Mouse (Mus musculus) liver, embryonic 13.5 days (tissue): ENCODE results near the gene Slc12a8. TPM values are rescaled to one million over a fixed set of nuclear protein-coding genes. Genes with fewer than 3 reads are reported as not detected.

ENCODE experiments used
- ATAC-seq: fragments of 200-750 bp; cut with Nextera tagmentation; 2 replicates; pipeline ENCODE4 v1.8.0; 2017; ENCODE audit warnings: low read depth, mild to moderate bottlenecking, moderate number of reproducible peaks, moderate library complexity
- DNase-seq: peaks from one replicate; pipeline ENCODE4 v3.0.0; 2022
- H3K27ac ChIP-seq: fragments of 300-500 bp; sonication (generic); 2 replicates; pipeline ENCODE4 v1.5.1; 2015; ENCODE audit warnings: moderate library complexity, mild to moderate bottlenecking, inconsistent platforms
- H3K27me3 ChIP-seq: fragments of 300-500 bp; sonication (generic); 2 replicates; pipeline ENCODE4 v1.6.1; 2015; ENCODE audit warnings: mild to moderate bottlenecking, inconsistent platforms
- H3K36me3 ChIP-seq: fragments of 300-500 bp; sonication (generic); 2 replicates; pipeline ENCODE4 v1.6.1; 2015; ENCODE audit warnings: mild to moderate bottlenecking, inconsistent platforms
- H3K4me1 ChIP-seq: fragments of 300-500 bp; sonication (generic); replicated peaks from 2 replicates; pipeline ENCODE4 v1.6.1; 2015; ENCODE audit warnings: inconsistent platforms
- H3K4me2 ChIP-seq: fragments of 300-500 bp; sonication (generic); 2 replicates; pipeline ENCODE4 v1.6.1; 2015; ENCODE audit warnings: inconsistent platforms, mild to moderate bottlenecking, moderate library complexity
- H3K4me3 ChIP-seq: fragments of 300-500 bp; sonication (generic); replicated peaks from 2 replicates; pipeline ENCODE4 v1.5.1; 2015; ENCODE audit warnings: mild to moderate bottlenecking, inconsistent platforms
- H3K9ac ChIP-seq: fragments of 300-500 bp; sonication (generic); 2 replicates; pipeline ENCODE4 v1.6.1; 2015; ENCODE audit warnings: mild to moderate bottlenecking, inconsistent platforms
- H3K9me3 ChIP-seq: fragments of 300-500 bp; sonication (generic); replicated peaks from 2 replicates; pipeline ENCODE4 v1.6.1; 2016; ENCODE audit warnings: inconsistent platforms
- WGBS: fragments of 180-500 bp; shearing (Covaris S2); methylation state at CpG from one replicate; pipeline ENCODE4 v1.1.7; 2015; ENCODE audit not compliant: insufficient replicate concordance; 5-methylcytosine and 5-hydroxymethylcytosine counted together
- polyA plus RNA-seq: library from polyadenylated mRNA; unstranded; fragments of >200 nt; fragmentation: Nextera tagmentation; extraction: Ambion mirVana; gene quantifications from 2 replicates; pipeline ENCODE4 v1.2.1, GENCODE M21; 2015

The Slc12a8 gene
- polyA plus RNA-seq, 1 experiment from 2014 or later = 0.06 TPM

DNA sequence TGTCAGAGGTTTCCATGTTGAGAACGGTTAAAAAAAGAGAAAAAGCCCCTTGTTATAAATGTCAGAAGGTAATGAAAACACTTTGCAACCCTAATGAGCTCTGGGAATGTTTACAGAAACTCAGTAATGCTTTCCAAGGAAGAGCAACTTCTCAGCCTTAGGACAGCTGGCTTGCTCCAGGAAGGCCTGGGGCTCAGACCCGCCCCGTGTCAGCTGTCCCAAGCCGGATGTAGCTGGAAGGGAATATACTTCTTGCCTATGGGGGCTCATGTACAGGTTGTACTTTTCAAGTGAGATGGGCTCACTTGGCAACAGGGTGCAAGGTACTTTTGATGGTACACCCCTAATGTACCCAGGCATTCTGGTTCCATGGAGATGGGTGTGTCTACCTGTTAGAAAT is 28.4 kb downstream of the Slc12a8 start:
- no peak for ATAC-seq
- H3K4me2 ChIP-seq = no peak overlapping the region
- no peak overlapping the region for H3K4me3 ChIP-seq
- H3K9me3 ChIP-seq = no peaks in the 10 kb centered on the region
- no peaks in the 10 kb centered on the region for H3K27me3 ChIP-seq
- H3K9ac ChIP-seq = no peak overlapping the region
- WGBS = 70% methylated on average over 4 of the region's 4 CpGs
- H3K4me1 ChIP-seq = no peaks in the 10 kb centered on the region
- DNase-seq = no peak
- no peaks in the 10 kb centered on the region for H3K36me3 ChIP-seq
- no peak overlapping the region for H3K27ac ChIP-seq

- Histone ChIP-seq H3K4me3 (no peak overlapping the region), H3K4me1 (no peaks in the 10 kb centered on the region), H3K27me3 (no peaks in the 10 kb centered on the region), H3K36me3 (no peaks in the 10 kb centered on the region), H3K4me2 (no peak overlapping the region), H3K27ac (no peak overlapping the region), H3K9ac (no peak overlapping the region), H3K9me3 (no peaks in the 10 kb centered on the region)
- no peak for DNase-seq
- WGBS = 59% methylated on average over 9 of the region's 9 CpGs
- ATAC-seq = no peak
These were observed 36.7 kb downstream of the Slc12a8 start for GRCm38 (mm10) chr16:33553689-33554342.

DNA sequence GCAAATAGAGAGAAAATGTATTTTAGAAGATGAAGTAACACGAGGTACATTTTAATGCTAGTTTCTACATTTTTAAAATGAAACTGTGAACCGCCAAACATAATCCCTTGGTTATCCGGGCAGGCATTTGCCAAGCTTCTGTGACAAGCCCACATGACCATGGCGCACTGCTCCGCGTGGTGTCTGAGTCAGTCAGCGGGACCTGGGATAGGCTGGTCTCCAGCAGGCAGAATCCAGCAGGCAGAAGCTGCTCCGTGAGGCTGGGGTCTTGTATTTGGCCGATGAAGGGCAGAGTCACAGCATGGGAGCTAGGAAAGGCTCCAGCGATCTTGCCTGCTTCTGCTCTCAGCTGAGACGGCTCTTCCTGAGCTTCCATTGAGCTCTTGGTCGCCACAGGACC is 41.0 kb downstream of the Slc12a8 start:
- no peak for DNase-seq
- no peak for ATAC-seq
- H3K4me1 ChIP-seq = no peaks in the 10 kb centered on the region; the same call in 1 of the 2 replicates
- H3K36me3 ChIP-seq = no peaks in the 10 kb centered on the region
- no peak overlapping the region for H3K9ac ChIP-seq
- H3K27me3 ChIP-seq = no peaks in the 10 kb centered on the region
- H3K27ac ChIP-seq = no peak overlapping the region
- no peaks in the 10 kb centered on the region for H3K9me3 ChIP-seq
- WGBS = 71% methylated on average over 12 of the region's 12 CpGs
- no peak overlapping the region for H3K4me3 ChIP-seq
- no peak overlapping the region for H3K4me2 ChIP-seq

GRCm38 (mm10) chr16:33560281-33560680 is 43.2 kb downstream of the Slc12a8 start:
- Histone ChIP-seq H3K27ac (no peak overlapping the region), H3K4me3 (no peak overlapping the region), H3K9me3 (no peaks in the 10 kb centered on the region), H3K36me3 (no peaks in the 10 kb centered on the region), H3K4me1 (no peaks in the 10 kb centered on the region; the same call in 1 of the 2 replicates), H3K9ac (no peak overlapping the region), H3K27me3 (no peaks in the 10 kb centered on the region), H3K4me2 (no peak overlapping the region)
- WGBS = 0% methylated on average over 6 of the region's 6 CpGs
- ATAC-seq (peak; percentile 77), DNase-seq (peak; percentile 33)

- Histone ChIP-seq H3K4me3 (no peak overlapping the region), H3K4me2 (no peak overlapping the region), H3K36me3 (no peaks in the 10 kb centered on the region), H3K27me3 (no peaks in the 10 kb centered on the region), H3K9me3 (no peaks in the 10 kb centered on the region), H3K27ac (no peak overlapping the region), H3K4me1 (no peaks in the 10 kb centered on the region; the same call in 1 of the 2 replicates), H3K9ac (no peak overlapping the region)
- WGBS = 65% methylated on average over 12 of the region's 12 CpGs
- DNase-seq (no peak), ATAC-seq (no peak)
These were observed 44.3 kb downstream of the Slc12a8 start for GRCm38 (mm10) chr16:33561308-33562009.

DNA sequence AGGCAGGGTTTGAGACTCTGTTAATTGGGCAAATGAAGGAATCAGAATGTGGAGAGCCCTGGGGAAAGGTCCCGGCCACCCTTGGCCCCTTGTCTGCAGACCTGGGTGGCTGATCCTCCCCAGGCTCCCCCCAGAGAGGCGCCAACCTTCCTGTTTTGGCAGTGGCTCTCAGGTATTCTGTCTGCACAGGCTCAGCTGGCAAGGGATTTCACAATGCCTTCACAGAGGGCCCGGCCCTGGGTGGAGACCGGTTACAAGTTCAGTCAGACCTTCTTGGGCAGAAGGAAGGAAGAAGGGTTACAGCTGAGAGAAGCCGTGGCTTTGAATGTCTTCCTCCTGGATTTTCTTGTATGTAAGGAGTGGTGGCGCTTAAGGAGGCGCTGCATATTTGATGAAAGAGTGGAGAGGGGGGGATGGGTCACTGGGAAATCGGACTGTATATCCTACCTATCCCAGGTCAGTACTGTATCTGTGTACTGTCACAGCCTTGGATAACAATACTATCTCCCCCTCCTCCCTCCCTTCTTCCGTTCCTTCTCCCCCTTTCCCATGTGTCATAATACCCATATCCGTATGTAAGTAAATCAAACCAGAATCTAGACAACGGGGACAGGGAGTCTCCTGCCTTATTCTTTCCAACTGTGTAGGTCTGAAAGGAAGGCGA is 45.9 kb downstream of the Slc12a8 start:
- 40% methylated on average over 12 of the region's 12 CpGs for WGBS
- ATAC-seq = no peak

GRCm38 (mm10) chr16:33563538-33564013 is 46.4 kb downstream of the Slc12a8 start:
- H3K4me3 ChIP-seq = no peak overlapping the region
- no peaks in the 10 kb centered on the region for H3K9me3 ChIP-seq
- ATAC-seq = no peak
- WGBS = 64% methylated on average over 5 of the region's 5 CpGs
- H3K36me3 ChIP-seq = no peaks in the 10 kb centered on the region
- H3K4me1 ChIP-seq = peaks cover 3% of the 10 kb centered on the region; the same call in 1 of the 2 replicates
- no peak for DNase-seq
- no peaks in the 10 kb centered on the region for H3K27me3 ChIP-seq
- no peak overlapping the region for H3K27ac ChIP-seq
- no peak overlapping the region for H3K9ac ChIP-seq
- H3K4me2 ChIP-seq = no peak overlapping the region

More for the DNA sequence above, 45.9 kb downstream of the Slc12a8 start:
- no peak overlapping the region for H3K9ac ChIP-seq
- DNase-seq = no peak
- H3K27me3 ChIP-seq = no peaks in the 10 kb centered on the region
- no peaks in the 10 kb centered on the region for H3K9me3 ChIP-seq
- no peak overlapping the region for H3K4me2 ChIP-seq
- 0 out of 2 replicates have a peak overlapping the region, but pooled peaks have one; percentile 13 for H3K27ac ChIP-seq
- no peaks in the 10 kb centered on the region; the same call in 1 of the 2 replicates for H3K4me1 ChIP-seq
- H3K36me3 ChIP-seq = no peaks in the 10 kb centered on the region
- H3K4me3 ChIP-seq = no peak overlapping the region

GRCm38 (mm10) chr16:33566467-33566866 is 49.3 kb downstream of the Slc12a8 start:
- peaks cover 3% of the 10 kb centered on the region; the same call in 1 of the 2 replicates for H3K4me1 ChIP-seq
- DNase-seq = no peak
- H3K36me3 ChIP-seq = no peaks in the 10 kb centered on the region
- no peak overlapping the region for H3K4me3 ChIP-seq
- no peak overlapping the region for H3K9ac ChIP-seq
- H3K4me2 ChIP-seq = no peak overlapping the region
- H3K27ac ChIP-seq = no peak overlapping the region
- WGBS = 71% methylated on average over 10 of the region's 10 CpGs
- no peaks in the 10 kb centered on the region for H3K27me3 ChIP-seq
- no peaks in the 10 kb centered on the region for H3K9me3 ChIP-seq
- no peak for ATAC-seq

GRCm38 (mm10) chr16:33567736-33568135 is 50.6 kb downstream of the Slc12a8 start:
- WGBS = 67% methylated on average over 4 of the region's 4 CpGs
- H3K27ac ChIP-seq = no peak overlapping the region
- peaks cover 3% of the 10 kb centered on the region; the same call in 1 of the 2 replicates for H3K4me1 ChIP-seq
- no peaks in the 10 kb centered on the region for H3K9me3 ChIP-seq
- no peaks in the 10 kb centered on the region for H3K27me3 ChIP-seq
- no peaks in the 10 kb centered on the region for H3K36me3 ChIP-seq
- DNase-seq = no peak
- ATAC-seq = no peak
- no peak overlapping the region for H3K4me3 ChIP-seq
- H3K4me2 ChIP-seq = no peak overlapping the region
- H3K9ac ChIP-seq = no peak overlapping the region

- Histone ChIP-seq H3K4me1 (peaks cover 3% of the 10 kb centered on the region; the same call in 1 of the 2 replicates), H3K9me3 (no peaks in the 10 kb centered on the region), H3K27me3 (no peaks in the 10 kb centered on the region), H3K4me2 (no peak overlapping the region), H3K9ac (no peak overlapping the region), H3K27ac (no peak overlapping the region), H3K4me3 (no peak overlapping the region), H3K36me3 (no peaks in the 10 kb centered on the region)
- ATAC-seq = no peak
- no peak for DNase-seq
- WGBS = 73% methylated on average over 12 of the region's 12 CpGs
These were observed 51.3 kb downstream of the Slc12a8 start for GRCm38 (mm10) chr16:33568269-33569016.

DNA sequence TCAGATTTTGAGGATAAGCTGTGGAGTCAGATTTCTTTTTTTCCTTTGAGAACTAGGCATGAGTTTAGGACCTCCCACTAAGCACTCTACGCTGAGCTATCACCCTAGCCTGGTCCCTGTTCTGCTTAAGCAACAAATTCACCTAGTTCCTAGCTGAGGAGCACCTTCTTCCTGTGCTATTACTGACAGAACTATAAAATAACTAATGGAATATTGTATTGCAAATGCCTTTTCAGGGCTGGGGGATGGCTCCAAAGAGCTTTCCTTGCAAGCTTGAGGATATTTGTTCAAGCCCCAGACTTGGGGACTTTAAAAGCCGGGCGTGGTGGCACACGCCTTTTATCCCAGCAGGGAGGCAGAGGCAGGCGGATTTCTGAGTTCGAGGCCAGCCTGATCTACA is 55.5 kb downstream of the Slc12a8 start:
- Histone ChIP-seq H3K9me3 (no peaks in the 10 kb centered on the region), H3K36me3 (no peaks in the 10 kb centered on the region), H3K27me3 (no peaks in the 10 kb centered on the region), H3K4me1 (peaks cover 5% of the 10 kb centered on the region; the same call in 1 of the 2 replicates), H3K4me3 (no peak overlapping the region), H3K9ac (no peak overlapping the region), H3K27ac (no peak overlapping the region), H3K4me2 (no peak overlapping the region)
- ATAC-seq = no peak
- WGBS = 63% methylated on average over 6 of the region's 6 CpGs
- DNase-seq = no peak
